Comparison of ENCODE assay signal across 12 mouse cellular contexts in genomic region chr11:113630642-113631041, GRCm38 (mm10). TPM values are rescaled to one million over a fixed set of nuclear protein-coding genes. Genes with fewer than 3 reads are reported as not detected.
DNase-seq lines count a peak whose midpoint lies in the region; ATAC-seq and TF ChIP-seq lines count a peak whose summit lies in the region.
"Had no signal": no experiment of that assay in that cellular context is flagged by ENCODE, and none has a peak within 500 bp of the region (broad histone marks: within the 10 kb centered on the region; RNA-seq: fewer than 3 reads in every experiment).

No protein-coding gene starts in this region.

- H3K4me1 ChIP-seq in forebrain, embryonic 14.5 days (ENCODE audit: control insufficient read depth, insufficient read depth, low read length): no peaks in the 10 kb centered on the region
- no peaks in the 10 kb centered on the region; the same call in 1 of the 2 replicates for H3K4me1 ChIP-seq in forebrain, embryonic 16.5 days (replicated peaks; ENCODE audit: control insufficient read depth, insufficient read depth, low read length)
- H3K4me1 ChIP-seq in liver, embryonic 14.5 days (replicated peaks; ENCODE audit: control insufficient read depth in 2 of 2, insufficient read depth in 2 of 2, low read length in 1 of 2): no peaks in the 10 kb centered on the region
- no peaks in the 10 kb centered on the region for H3K4me1 ChIP-seq in liver, embryonic 12.5 days

- TF ChIP-seq EP300 in liver, embryonic 14.5 days (IDR thresholded peaks at IDR 0.05; ENCODE audit: low read depth): no peak

- H3K4me3 ChIP-seq in forebrain, embryonic 14.5 days (ENCODE audit: low read depth, low read length): no peak overlapping the region
- H3K4me3 ChIP-seq in forebrain, embryonic 16.5 days (replicated peaks; ENCODE audit: low read length): no peak overlapping the region
- H3K4me3 ChIP-seq in liver, embryonic 14.5 days (ENCODE audit: insufficient read depth in 1 of 2, low read depth in 2 of 2, low read length in 2 of 2): no peak overlapping the region
- H3K4me3 ChIP-seq in liver, embryonic 12.5 days: no peak overlapping the region

- H3K9me3 ChIP-seq in forebrain, embryonic 14.5 days (replicated peaks; ENCODE audit: control insufficient read depth, low read length): no peaks in the 10 kb centered on the region
- H3K9me3 ChIP-seq in forebrain, embryonic 16.5 days (ENCODE audit: control insufficient read depth, low read length): no peaks in the 10 kb centered on the region
- H3K9me3 ChIP-seq in liver, embryonic 14.5 days (ENCODE audit: control insufficient read depth, low read length): no peaks in the 10 kb centered on the region
- no peaks in the 10 kb centered on the region for H3K9me3 ChIP-seq in liver, embryonic 12.5 days (replicated peaks)

- peak; percentile 67 for DNase-seq in forebrain, embryonic 14.5 days (ENCODE audit: low spot score)
- no peak for DNase-seq in liver, embryonic 14.5 days (ENCODE audit: low read depth in 3 of 3, low spot score in 3 of 3)
- peak; percentile 57 for DNase-seq in ES-CJ7 (ENCODE audit: low read depth, low spot score)
- peak; percentile 42 for DNase-seq in embryo, embryonic 11 days
- DNase-seq in MN1 (ENCODE audit: low spot score): no peak
- no peak for DNase-seq in layer of hippocampus, adult 18-20 months (ENCODE audit: low spot score in 2 of 2)
- DNase-seq: adrenal gland, postnatal 10 days; cerebellum, postnatal 14 days; heart, adult 11 months; kidney, postnatal 4 days had no signal

- WGBS in forebrain, embryonic 14.5 days: 61% methylated on average over 7 of the region's 7 CpGs
- WGBS in forebrain, embryonic 16.5 days: 54% methylated on average over 7 of the region's 7 CpGs
- WGBS in liver, embryonic 14.5 days (ENCODE audit: insufficient replicate concordance): 39% methylated on average over 7 of the region's 7 CpGs
- 47% methylated on average over 7 of the region's 7 CpGs for WGBS in liver, embryonic 12.5 days (ENCODE audit: insufficient replicate concordance)

- 0 out of 2 replicates have a peak, but pooled peaks have one; percentile 23 for TF ChIP-seq CTCF in liver, embryonic 14.5 days (IDR thresholded peaks at IDR 0.05; ENCODE audit: low read depth)

- H3K36me3 ChIP-seq in forebrain, embryonic 14.5 days (ENCODE audit: control insufficient read depth, insufficient read depth, low read length): peaks cover 8% of the 10 kb centered on the region; the same call in 1 of the 2 replicates
- H3K36me3 ChIP-seq in forebrain, embryonic 16.5 days (ENCODE audit: control insufficient read depth, insufficient read depth): peaks cover 1% of the 10 kb centered on the region; the same call in 1 of the 2 replicates
- no peaks in the 10 kb centered on the region for H3K36me3 ChIP-seq in liver, embryonic 14.5 days (replicated peaks; ENCODE audit: control insufficient read depth, insufficient read depth, low read depth)
- H3K36me3 ChIP-seq in liver, embryonic 12.5 days: no peaks in the 10 kb centered on the region

- no peak overlapping the region for H3K4me2 ChIP-seq in forebrain, embryonic 14.5 days (ENCODE audit: low read length)
- H3K4me2 ChIP-seq in forebrain, embryonic 16.5 days (ENCODE audit: low read length): no peak overlapping the region
- no peak overlapping the region for H3K4me2 ChIP-seq in liver, embryonic 14.5 days (ENCODE audit: low read depth)
- H3K4me2 ChIP-seq in liver, embryonic 12.5 days: no peak overlapping the region

- no peak overlapping the region for H3K27ac ChIP-seq in forebrain, embryonic 14.5 days (ENCODE audit: low read depth, low read length)
- no peak overlapping the region for H3K27ac ChIP-seq in forebrain, embryonic 16.5 days (ENCODE audit: low read length)
- no peak overlapping the region for H3K27ac ChIP-seq in liver, embryonic 14.5 days
- H3K27ac ChIP-seq in liver, embryonic 12.5 days: no peak overlapping the region

- no peaks in the 10 kb centered on the region for H3K27me3 ChIP-seq in forebrain, embryonic 14.5 days (replicated peaks; ENCODE audit: control insufficient read depth, insufficient read depth, low read length)
- no peaks in the 10 kb centered on the region for H3K27me3 ChIP-seq in forebrain, embryonic 16.5 days (replicated peaks; ENCODE audit: control insufficient read depth, insufficient read depth, low read length)
- no peaks in the 10 kb centered on the region for H3K27me3 ChIP-seq in liver, embryonic 14.5 days (ENCODE audit: control insufficient read depth, insufficient read depth, low read length)
- H3K27me3 ChIP-seq in liver, embryonic 12.5 days (replicated peaks): no peaks in the 10 kb centered on the region

- no peak overlapping the region for H3K9ac ChIP-seq in forebrain, embryonic 14.5 days (ENCODE audit: low read length)
- no peak overlapping the region for H3K9ac ChIP-seq in forebrain, embryonic 16.5 days (replicated peaks; ENCODE audit: low read depth, low read length)
- H3K9ac ChIP-seq in liver, embryonic 14.5 days (replicated peaks): no peak overlapping the region
- no peak overlapping the region for H3K9ac ChIP-seq in liver, embryonic 12.5 days

- ATAC-seq in forebrain, embryonic 14.5 days: no peak
- no peak for ATAC-seq in forebrain, embryonic 16.5 days
- no peak for ATAC-seq in liver, embryonic 14.5 days (ENCODE audit: insufficient read depth)
- ATAC-seq in liver, embryonic 12.5 days: no peak

RNA-seq across cellular contexts. Expression of gene Sstr2, which starts 11.5 kb away (rescaled TPM):
- 71.9 and 75.2 TPM in 2 replicates for polyA plus RNA-seq in forebrain, embryonic 14.5 days (2014; fragmentation: Nextera tagmentation; extraction: Ambion mirVana)
- polyA plus RNA-seq in forebrain, embryonic 16.5 days (2015; fragmentation: Nextera tagmentation; extraction: Ambion mirVana): 70.3 and 87.5 TPM in 2 replicates
- polyA plus RNA-seq in liver, embryonic 14.5 days (2012; rRNA removed): 2.8 and 3.5 TPM in 2 replicates
- polyA plus RNA-seq in liver, embryonic 14.5 days (2014; fragmentation: Nextera tagmentation; extraction: Ambion mirVana): 3.6 and 3.8 TPM in 2 replicates
- 2.2 and 2.7 TPM in 2 replicates for polyA plus RNA-seq in liver, embryonic 12.5 days (2016; fragmentation: Nextera tagmentation; extraction: Ambion mirVana)
- total RNA-seq in layer of hippocampus, adult 18-20 months (2021): 10 to 100 TPM; 19.5 to 26.1 TPM

RNA-seq across cellular contexts. Expression of gene Cog1, which starts 18.3 kb away (rescaled TPM):
- 28.8 and 33.9 TPM in 2 replicates for polyA plus RNA-seq in forebrain, embryonic 14.5 days (2014; fragmentation: Nextera tagmentation; extraction: Ambion mirVana)
- 35.5 and 36.3 TPM in 2 replicates for polyA plus RNA-seq in forebrain, embryonic 16.5 days (2015; fragmentation: Nextera tagmentation; extraction: Ambion mirVana)
- 12.0 and 12.9 TPM in 2 replicates for polyA plus RNA-seq in liver, embryonic 14.5 days (2012; rRNA removed)
- polyA plus RNA-seq in liver, embryonic 14.5 days (2014; fragmentation: Nextera tagmentation; extraction: Ambion mirVana): 9.3 and 12.7 TPM in 2 replicates
- 19.4 and 21.7 TPM in 2 replicates for polyA plus RNA-seq in liver, embryonic 12.5 days (2016; fragmentation: Nextera tagmentation; extraction: Ambion mirVana)
- 10 to 100 TPM; 50.7 to 58.3 TPM for total RNA-seq in layer of hippocampus, adult 18-20 months (2021)

RNA-seq across cellular contexts. Expression of gene Slc39a11, which starts 19.2 kb away (rescaled TPM):
- 29.5 and 32.4 TPM in 2 replicates for polyA plus RNA-seq in forebrain, embryonic 14.5 days (2014; fragmentation: Nextera tagmentation; extraction: Ambion mirVana)
- polyA plus RNA-seq in forebrain, embryonic 16.5 days (2015; fragmentation: Nextera tagmentation; extraction: Ambion mirVana): 41.6 and 44.4 TPM in 2 replicates
- polyA plus RNA-seq in liver, embryonic 14.5 days (2012; rRNA removed): 4.9 and 5.1 TPM in 2 replicates
- polyA plus RNA-seq in liver, embryonic 14.5 days (2014; fragmentation: Nextera tagmentation; extraction: Ambion mirVana): 10.1 and 10.2 TPM in 2 replicates
- 18.0 and 18.3 TPM in 2 replicates for polyA plus RNA-seq in liver, embryonic 12.5 days (2016; fragmentation: Nextera tagmentation; extraction: Ambion mirVana)
- 10 to 100 TPM; 20.4 to 25.4 TPM for total RNA-seq in layer of hippocampus, adult 18-20 months (2021)

RNA-seq across cellular contexts. Expression of gene Fam104a, which starts 53.3 kb away (rescaled TPM):
- 53.2 and 53.7 TPM in 2 replicates for polyA plus RNA-seq in forebrain, embryonic 14.5 days (2014; fragmentation: Nextera tagmentation; extraction: Ambion mirVana)
- polyA plus RNA-seq in forebrain, embryonic 16.5 days (2015; fragmentation: Nextera tagmentation; extraction: Ambion mirVana): 43.0 and 43.4 TPM in 2 replicates
- polyA plus RNA-seq in liver, embryonic 14.5 days (2012; rRNA removed): 20.6 and 25.0 TPM in 2 replicates
- polyA plus RNA-seq in liver, embryonic 14.5 days (2014; fragmentation: Nextera tagmentation; extraction: Ambion mirVana): 44.5 and 46.8 TPM in 2 replicates
- polyA plus RNA-seq in liver, embryonic 12.5 days (2016; fragmentation: Nextera tagmentation; extraction: Ambion mirVana): 56.1 and 58.5 TPM in 2 replicates
- 10 to 100 TPM; 31.1 to 33.6 TPM for total RNA-seq in layer of hippocampus, adult 18-20 months (2021)

RNA-seq across cellular contexts. Expression of gene D11Wsu47e, which starts 53.6 kb away (rescaled TPM):
- polyA plus RNA-seq in forebrain, embryonic 14.5 days (2014; fragmentation: Nextera tagmentation; extraction: Ambion mirVana): 27.0 and 28.4 TPM in 2 replicates
- polyA plus RNA-seq in forebrain, embryonic 16.5 days (2015; fragmentation: Nextera tagmentation; extraction: Ambion mirVana): 24.4 and 26.1 TPM in 2 replicates
- 5.8 and 8.0 TPM in 2 replicates for polyA plus RNA-seq in liver, embryonic 14.5 days (2012; rRNA removed)
- polyA plus RNA-seq in liver, embryonic 14.5 days (2014; fragmentation: Nextera tagmentation; extraction: Ambion mirVana): 7.8 and 9.2 TPM in 2 replicates
- polyA plus RNA-seq in liver, embryonic 12.5 days (2016; fragmentation: Nextera tagmentation; extraction: Ambion mirVana): 14.8 and 16.0 TPM in 2 replicates
- total RNA-seq in layer of hippocampus, adult 18-20 months (2021): 10 to 100 TPM; 13.1 to 13.8 TPM

Comparison
In these comparisons a context has a peak if more than half of its experiments do, and no peak if none do; other contexts are left out.
1. DNase-seq: peak in forebrain, embryonic 14.5 days (single experiment), ES-CJ7 (single experiment) and embryo, embryonic 11 days (single experiment); none in liver, embryonic 14.5 days (0 of 3), MN1 (single experiment) and layer of hippocampus, adult 18-20 months (0 of 2).
2. RNA of gene Sstr2, which starts 11.5 kb away (polyA plus RNA-seq): 71.9 to 75.2 TPM in forebrain, embryonic 14.5 days and 70.3 to 87.5 TPM in forebrain, embryonic 16.5 days; 2.8 to 3.8 TPM in liver, embryonic 14.5 days and 2.2 to 2.7 TPM in liver, embryonic 12.5 days; every median in the first group is over 10 times any median in the second.